Mouse (Mus musculus): ENCODE data around the gene Sema5b.

Gene Sema5b

DNA sequence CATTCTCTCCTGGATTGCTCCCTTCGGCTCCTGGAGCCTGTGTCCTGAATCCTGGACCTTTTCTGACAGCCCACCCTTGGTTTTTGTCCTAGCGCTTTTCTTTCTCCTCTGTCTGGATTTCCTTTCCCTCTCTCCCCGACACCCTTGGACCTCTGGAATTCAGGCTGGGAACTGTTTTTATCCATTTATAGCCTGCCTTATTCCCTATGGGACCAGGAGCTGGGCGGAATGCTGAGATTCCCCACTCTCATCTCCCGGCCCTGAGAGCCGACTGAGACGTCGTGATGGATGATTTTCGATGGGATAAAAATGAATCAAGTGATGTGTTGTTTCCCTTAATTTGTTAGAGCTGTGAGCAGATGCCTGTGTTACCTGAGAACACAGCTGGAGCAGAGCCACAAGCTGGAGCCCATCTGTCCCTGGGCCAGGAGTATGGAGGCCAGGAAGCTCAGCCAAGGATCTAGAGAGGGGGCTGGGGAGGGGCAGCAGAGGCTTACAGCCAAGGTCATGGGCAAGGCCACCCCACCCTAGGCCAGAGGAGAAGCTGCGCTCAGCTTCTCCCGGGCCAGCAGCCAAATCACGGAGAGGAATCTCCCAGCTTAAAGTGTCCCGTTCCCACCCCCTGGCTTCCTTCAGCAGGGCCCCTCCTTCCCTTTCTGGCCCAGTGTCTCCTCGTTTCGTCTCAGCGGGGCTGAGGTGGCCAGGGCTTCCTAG lies 89.7 kb downstream of the Sema5b start:
- no peak for DNase-seq (ENCODE audit: low spot score in 2 of 2)

GRCm38 (mm10) chr16:35633058-35633457 lies 92.1 kb downstream of the Sema5b start:
- no peak for DNase-seq (ENCODE audit: low spot score in 2 of 2)

- no peak for DNase-seq (ENCODE audit: low spot score in 2 of 2)
Observed at GRCm38 (mm10) chr16:35634971-35635370, 94.0 kb downstream of the Sema5b start.

DNA sequence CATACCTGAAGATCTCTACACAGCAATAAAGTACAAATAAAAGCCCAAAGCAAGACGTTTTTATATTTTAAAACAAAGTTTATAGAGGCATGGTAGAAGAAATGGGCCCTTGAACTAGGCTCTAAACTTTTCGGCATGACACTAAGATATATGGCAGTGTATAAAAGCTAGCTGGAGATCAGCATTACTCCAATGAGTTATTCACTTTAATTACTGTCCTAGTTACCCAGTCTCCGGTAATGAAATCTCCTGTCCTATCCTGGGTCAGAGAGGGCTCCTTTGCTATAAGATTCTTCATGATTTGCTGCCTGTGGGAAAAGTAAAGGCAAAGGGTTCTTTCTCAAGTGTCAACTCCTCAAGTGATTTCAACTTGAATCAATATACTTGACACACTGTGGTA lies 98.6 kb downstream of the Sema5b start:
- DNase-seq (ENCODE audit: low spot score in 2 of 2) = no peak

DNA sequence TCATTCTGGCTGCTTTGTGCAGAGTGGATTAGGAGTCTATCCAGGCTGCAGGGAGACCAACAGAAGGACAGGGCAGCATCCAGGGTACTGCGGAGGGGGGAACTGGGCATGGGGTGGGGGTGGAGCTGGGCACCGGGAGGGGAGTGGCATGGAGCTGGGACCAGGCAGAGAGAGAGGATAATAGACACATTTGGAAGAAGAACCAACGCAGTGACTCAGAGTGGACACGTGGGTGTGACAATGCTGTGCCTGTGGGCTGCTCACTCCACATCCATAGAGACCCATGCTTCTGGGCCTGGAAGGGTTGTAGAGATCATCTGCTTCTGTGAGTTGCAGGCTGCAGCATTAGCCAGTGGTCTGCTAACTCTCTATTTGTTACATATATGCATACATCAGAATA lies 107.9 kb downstream of the Sema5b start:
- DNase-seq (ENCODE audit: low spot score in 2 of 2) = no peak

GRCm38 (mm10) chr16:35652206-35652605 lies 111.3 kb downstream of the Sema5b start:
- no peak for DNase-seq (ENCODE audit: low spot score in 2 of 2)

DNA sequence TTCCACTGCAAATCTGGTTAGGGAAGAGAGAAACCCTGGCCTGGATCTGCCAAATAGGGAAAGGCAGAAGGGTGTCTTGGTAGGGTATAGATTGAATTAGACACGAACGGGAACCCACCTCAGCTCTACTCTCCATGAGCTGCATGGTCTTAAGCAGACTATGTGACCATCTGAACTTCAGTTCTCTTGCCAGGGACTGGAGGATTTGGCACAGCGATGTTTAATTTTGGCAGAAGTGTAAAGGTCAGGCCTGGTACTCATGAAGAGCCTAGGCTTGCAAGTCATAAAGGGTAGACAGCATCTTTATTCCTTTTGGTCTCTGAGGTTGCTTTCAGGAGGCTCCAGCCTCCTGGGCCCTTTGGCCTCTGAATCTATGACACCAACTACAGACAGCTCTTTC lies 111.8 kb downstream of the Sema5b start:
- no peak for DNase-seq (ENCODE audit: low spot score in 2 of 2)

- DNase-seq (ENCODE audit: low spot score in 2 of 2) = no peak
Observed at GRCm38 (mm10) chr16:35653951-35654350, 113.0 kb downstream of the Sema5b start.

DNA sequence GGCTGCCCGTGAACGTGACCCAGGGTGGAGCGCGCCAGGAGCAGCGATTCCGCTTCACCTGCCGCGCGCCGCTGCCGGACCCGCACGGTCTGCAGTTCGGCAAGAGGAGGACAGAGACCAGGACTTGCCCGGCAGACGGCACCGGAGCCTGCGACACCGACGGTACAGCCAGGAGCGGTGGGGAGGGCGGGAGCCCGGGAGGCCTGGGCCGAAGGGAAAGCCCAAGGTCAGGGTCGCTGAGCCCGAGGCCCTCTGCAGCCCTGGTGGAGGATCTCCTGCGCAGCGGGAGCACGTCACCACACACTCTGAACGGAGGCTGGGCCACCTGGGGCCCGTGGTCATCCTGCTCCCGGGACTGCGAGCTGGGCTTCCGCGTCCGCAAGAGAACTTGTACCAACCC lies 119.3 kb downstream of the Sema5b start:
- DNase-seq (ENCODE audit: low spot score in 2 of 2) = no peak

DNA sequence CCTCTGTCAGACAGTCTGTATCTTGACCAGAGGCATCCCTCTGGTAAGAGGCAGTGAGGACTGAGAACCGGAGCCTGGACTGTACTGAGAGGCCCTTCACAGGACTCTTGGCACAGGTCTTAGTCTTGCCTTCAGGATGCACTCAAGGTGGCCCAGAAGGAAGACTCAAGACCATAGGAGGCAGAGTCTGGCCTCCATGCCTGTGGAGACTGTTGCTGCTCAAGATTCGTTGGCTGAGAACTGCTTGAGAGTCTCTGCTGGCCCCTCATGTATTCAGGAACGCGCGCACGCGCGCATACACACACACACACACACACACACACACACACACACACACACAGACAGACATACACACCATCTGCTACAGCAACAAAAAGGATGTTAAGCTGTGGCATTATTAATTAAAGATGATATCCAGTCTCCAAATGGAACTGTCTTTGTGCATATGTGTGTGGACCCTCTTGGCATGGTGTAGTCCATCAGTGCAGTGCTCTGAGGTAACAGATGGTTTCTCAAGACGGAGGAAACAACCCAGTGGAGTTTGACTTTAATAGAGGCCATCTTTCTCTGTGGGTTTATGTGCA lies 123.0 kb downstream of the Sema5b start:
- DNase-seq (ENCODE audit: low spot score in 2 of 2) = no peak

DNA sequence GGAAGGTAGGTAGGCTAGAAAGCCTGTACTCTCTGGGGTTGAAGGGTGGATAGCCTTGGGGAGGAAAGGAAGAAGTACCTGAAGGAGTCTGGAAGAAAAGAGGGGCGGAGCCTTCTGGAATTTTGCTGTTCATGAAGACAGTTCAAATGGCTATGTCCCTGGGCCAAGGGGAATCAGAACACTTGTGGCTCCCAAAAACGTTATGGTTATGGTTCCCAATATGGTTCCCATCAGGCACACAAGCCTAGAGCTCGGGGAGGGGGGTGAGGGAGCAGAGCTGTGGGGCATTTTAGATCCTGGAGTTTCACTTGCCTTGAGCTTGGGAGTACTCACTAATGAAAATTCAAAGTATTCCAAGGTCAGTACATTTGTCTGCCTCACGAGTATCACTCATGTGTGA lies 123.9 kb downstream of the Sema5b start:
- no peak for DNase-seq (ENCODE audit: low spot score in 2 of 2)

- DNase-seq (ENCODE audit: low spot score in 2 of 2) = no peak
Observed at GRCm38 (mm10) chr16:35677511-35678113, 136.7 kb downstream of the Sema5b start.

DNA sequence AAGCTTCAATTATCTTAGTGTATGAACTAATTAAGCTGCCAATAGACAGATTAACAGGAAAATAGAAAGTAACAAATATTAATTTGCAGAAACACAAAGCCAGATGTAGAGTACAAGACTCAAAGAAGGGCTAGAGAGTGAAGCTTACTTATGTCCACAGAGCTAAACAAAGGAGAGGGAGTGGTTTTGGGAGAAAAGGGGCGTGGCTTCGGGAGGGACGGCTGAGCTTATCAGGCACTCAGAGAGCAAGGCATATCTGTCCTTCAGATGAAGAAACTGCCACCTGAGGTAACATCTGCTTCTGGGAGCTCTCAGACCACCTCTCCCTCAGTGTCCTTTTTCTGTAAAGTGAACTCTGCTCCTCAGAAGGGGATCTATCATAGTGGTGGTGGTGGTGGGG lies 137.5 kb downstream of the Sema5b start:
- DNase-seq (ENCODE audit: low spot score in 2 of 2) = no peak

- DNase-seq (ENCODE audit: low spot score in 2 of 2) = no peak
Observed at GRCm38 (mm10) chr16:35681327-35682108, 140.6 kb downstream of the Sema5b start.

- no peak for DNase-seq (ENCODE audit: low spot score in 2 of 2)
Observed at GRCm38 (mm10) chr16:35685027-35685426, 144.1 kb downstream of the Sema5b start.

- no peak for DNase-seq (ENCODE audit: low spot score in 2 of 2)
Observed at GRCm38 (mm10) chr16:35686491-35686890, 145.5 kb downstream of the Sema5b start.

DNA sequence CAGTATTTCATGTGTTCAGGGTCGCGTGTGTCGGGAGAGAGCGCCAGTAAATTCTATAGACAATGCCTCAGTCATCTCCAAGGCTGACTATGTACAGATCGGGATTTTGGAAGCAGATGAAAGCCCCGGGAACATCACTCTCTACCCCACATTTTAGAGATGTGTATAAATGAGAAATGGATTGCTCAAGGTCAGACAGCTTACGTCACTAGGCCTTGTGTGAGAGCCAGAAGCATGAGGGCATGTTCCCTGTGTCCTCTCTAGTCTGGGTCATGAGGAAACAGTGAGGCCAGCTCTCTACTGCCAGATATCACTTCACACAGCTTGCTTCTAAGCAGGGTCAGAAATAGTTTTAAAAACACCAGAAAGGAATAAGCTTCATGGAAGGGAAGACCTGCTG lies 150.7 kb downstream of the Sema5b start:
- DNase-seq (ENCODE audit: low spot score in 2 of 2) = no peak

DNA sequence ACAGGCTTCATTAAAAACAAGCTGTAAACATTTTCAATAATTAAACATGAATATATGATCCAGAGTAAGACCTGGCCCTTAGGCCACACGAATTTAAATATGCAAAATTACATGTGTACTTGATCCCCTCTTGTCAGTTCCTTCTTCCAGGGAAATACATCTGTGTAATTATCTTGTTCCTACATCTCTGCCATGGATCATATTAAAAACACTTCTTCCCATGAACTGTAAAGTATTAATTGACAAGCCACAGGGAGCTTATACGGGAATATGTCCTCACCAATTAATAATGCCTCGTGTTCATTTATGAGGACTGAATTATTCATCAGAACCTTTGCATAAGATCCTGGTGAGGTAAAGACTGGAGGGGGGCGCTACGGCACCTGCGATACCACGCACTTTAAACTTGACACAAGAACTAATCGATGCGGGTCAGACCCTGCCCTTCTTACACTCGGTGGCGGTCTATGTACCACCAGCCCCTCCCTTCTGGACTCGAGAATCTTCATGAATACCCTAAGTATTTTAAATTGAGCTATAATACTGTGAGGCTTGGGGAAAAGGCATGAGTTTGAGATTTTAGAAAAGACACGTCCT lies 153.4 kb downstream of the Sema5b start:
- no peak for DNase-seq (ENCODE audit: low spot score in 2 of 2)

- no peak for DNase-seq (ENCODE audit: low spot score in 2 of 2)
Observed at GRCm38 (mm10) chr16:35696103-35696502, 155.2 kb downstream of the Sema5b start.

DNA sequence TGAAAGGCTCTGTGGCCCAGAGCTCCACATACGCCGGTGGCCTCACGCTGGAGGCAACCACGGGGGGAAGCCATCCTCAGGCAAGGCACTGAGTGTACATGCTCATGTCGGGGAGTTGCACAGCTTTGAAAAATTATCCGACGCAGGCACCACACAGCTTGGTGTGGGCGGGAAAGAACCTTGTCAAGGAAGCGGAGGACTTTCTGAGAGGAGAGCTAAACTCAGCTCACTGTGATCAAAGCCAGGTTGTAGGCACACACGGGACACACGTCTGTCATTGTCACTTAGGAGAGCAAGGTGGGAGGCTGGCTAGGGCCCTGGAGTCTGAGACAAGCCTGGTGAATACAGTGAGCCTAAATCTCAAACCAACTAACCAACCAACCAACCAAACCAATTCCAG lies 160.9 kb downstream of the Sema5b start:
- DNase-seq (ENCODE audit: low spot score in 2 of 2) = peak; percentile 42 to 71

GRCm38 (mm10) chr16:35703763-35704679 lies 163.1 kb downstream of the Sema5b start:
- DNase-seq (ENCODE audit: low spot score in 2 of 2) = no peak

Measured in right cerebral cortex, postnatal 36 days (tissue).